Mouse (Mus musculus) layer of hippocampus, adult 9-11 months (tissue): ENCODE measurements at regions not wholly inside any gene's neighbourhood (a gene's known extent, or its start where the extent isn't known, plus 50 kb on each side); places are given as distances from the start of the nearest gene placed in this dataset.
A peak's percentile ranks its signal among the peaks of the same experiment; 100 is the strongest.
"Not testable (repeated sequence)": the region's sequence is repeated elsewhere in the genome, so short reads cannot be mapped to it uniquely, and the experiment has no call there.

Experiments
- DNase-seq: peaks from one replicate; pipeline ENCODE4 v3.0.0; 2022

DNA sequence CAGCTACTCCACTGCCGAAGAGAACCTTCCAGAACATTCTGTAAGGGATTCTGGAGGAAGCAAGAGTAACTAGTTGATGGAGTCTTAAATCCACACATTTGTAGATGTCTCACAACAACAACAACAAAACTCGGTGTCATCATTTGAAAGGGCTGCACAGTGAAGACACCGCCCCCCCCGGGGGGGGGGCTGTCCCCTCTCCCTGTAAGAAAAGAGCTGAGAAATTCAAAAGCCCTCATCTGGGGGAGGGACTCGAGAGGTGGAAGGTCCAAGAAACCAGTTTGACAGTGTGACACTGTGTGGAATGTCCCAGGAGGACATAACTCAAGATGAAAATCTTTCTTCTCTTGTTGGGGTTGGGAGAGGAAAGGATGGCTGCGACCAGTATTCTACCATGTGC, 87.7 kb downstream of the Fam43a start:
- no peak for DNase-seq

DNA sequence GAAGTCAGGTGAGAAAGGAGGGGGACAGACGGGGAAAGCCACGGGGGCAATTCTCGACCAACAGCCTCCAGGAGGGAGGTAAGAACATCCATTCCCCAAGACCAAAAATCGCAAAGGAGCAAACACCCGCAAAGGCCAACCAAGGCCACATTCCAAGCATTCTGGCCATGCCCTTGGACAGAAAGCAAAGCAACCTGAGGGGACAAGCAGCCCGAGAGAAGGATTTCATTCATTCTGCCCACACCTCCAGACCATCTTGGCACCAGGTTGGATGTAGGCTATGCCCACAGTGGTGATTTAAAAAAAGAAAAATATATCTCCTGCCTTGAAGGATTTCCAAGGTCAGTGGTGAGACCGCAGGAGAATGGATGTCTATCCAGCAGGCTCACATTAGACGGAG, 88.2 kb downstream of the Fam43a start:
- no peak for DNase-seq

- no peak for DNase-seq
Observed at GRCm38 (mm10) chr16:30690531-30690930, 91.0 kb downstream of the Fam43a start.

DNA sequence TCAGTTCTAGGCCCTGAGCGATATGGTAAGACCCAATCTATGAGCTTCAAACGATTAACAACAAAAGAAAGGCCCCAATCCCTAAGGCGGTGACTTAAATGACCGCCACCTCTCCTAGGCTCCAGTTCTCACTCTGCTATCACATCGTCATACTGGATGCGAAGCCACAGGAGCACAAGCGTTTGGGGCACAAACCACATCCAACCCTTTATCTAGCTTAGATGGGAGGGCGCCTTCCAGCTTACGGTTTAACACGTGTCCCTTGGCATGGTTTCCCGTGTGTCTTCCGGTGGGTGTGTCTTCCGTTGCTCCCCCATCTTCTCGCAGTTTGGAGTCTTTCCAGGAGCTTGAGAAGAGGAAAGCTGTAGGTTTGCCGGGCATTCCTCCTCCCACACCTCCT, 92.4 kb downstream of the Fam43a start:
- no peak for DNase-seq

- no peak for DNase-seq
Observed at GRCm38 (mm10) chr16:30692541-30693141, 93.1 kb downstream of the Fam43a start.

DNA sequence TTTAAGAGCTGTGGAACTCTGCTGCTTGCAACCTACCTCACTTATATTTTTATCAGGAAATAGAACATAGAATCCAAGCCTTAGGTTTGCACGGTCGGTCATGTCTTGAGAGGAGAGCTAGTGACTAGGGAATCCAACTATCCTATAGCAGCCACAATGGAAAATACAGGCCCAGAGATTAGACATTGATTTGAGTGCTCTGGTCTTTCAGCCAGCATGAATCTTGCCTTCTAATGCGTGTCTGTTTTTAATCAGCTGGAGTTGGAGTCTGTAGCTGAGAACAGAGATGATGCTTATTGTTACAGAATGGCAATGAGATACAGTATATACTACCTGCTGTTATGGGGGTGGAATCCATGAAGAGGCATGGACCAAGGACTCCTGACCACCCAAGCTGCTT, 93.7 kb downstream of the Fam43a start:
- DNase-seq = no peak

GRCm38 (mm10) chr16:30693839-30694527, 94.5 kb downstream of the Fam43a start:
- no peak for DNase-seq

DNA sequence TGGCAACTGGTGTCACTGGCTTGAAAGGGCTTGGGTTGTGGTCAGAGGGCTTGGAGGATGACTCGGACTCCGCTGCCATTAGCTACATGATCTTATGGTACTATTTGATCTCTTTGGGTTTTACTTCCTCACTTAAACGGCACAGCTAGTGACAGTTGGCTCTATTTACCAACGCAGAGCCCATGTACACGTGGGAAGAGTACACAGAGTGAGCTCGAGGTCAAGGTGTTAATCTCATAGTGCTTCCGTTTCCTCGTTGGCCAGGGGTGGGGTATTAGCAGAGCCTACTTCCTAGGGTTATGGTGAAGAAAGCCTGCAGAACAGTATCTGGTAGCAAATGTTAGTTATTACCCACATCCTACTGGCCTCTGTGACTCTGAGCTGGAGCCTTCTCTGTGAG, 96.2 kb downstream of the Fam43a start:
- DNase-seq = no peak

DNA sequence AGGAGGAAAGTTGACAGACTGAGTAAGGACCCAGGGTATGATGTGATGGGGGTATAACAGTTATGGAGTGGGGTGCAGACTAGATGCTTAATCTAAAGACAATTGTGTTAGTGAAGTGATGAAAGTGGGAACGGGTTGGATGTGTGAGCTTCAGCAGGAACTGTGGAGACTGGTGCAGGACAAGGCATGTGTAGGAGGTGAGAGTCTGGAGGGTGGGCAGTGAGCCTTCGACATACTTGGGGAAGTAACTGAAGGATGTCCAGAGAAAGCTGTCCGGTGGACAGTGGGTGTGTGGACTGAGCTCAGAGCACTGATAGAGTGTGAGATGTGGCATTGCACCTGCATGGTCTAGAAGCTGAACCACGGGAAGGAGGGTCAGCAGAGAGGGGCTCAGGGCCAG, 97.7 kb downstream of the Fam43a start:
- no peak for DNase-seq

DNA sequence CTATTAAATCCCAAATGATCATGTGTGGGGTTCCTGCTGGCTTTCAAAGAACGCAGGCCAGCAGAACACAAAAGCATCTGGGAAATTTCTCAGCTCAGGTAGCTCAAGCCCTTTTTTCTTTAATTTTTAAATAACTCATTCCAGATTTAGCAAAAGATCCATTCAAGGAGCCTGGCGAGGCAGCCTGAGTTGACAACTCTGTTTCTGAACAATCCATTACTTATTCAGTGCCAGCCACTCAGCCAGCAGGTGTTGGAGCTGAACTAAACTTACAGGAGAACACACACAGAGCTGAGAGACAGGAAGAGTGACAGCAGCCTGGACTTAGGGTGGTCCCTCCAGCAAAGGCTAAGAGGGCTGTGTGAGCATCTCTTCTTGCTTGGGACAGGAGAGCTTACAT, 98.3 kb downstream of the Fam43a start:
- DNase-seq = no peak

DNA sequence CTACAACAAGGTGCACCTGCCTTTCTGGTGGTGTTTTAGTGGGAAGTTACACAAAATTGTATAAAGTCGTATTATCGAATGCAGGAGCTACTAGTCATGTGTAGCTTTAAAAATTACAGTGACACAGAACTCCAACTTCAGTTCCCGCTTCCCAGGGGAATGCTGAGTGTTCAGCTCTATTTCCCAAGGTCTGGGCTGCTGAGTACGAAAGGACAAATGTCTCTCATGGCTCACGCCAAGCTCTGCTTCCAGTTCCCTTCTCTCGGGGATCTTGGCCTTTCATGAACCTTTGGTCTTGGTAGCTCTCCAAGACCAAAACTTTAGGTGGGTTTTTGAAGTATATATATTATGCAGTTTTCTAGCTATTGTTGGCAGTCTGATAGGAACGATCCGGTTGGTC, 104.3 kb downstream of the Fam43a start:
- no peak for DNase-seq

DNA sequence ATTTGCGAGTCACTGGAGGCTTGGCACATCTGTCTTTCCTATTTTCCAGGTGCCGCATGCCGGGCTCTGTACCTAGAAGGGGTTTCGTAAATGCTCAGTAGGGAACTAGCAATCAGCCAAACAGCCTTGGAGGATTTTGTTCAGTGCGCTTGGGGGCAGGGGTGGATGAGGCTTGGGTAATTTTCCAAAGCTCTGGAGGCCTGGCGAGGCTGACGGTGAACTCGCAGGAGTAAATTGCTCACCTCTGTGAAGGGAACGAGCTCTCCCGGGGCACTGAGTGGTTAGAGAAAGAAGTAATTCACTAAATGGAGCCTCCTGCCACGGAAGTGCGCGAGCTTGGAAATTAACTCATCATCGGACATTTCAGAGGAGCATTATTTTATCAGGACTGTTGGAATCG, 110.0 kb downstream of the Fam43a start:
- DNase-seq = no peak

DNA sequence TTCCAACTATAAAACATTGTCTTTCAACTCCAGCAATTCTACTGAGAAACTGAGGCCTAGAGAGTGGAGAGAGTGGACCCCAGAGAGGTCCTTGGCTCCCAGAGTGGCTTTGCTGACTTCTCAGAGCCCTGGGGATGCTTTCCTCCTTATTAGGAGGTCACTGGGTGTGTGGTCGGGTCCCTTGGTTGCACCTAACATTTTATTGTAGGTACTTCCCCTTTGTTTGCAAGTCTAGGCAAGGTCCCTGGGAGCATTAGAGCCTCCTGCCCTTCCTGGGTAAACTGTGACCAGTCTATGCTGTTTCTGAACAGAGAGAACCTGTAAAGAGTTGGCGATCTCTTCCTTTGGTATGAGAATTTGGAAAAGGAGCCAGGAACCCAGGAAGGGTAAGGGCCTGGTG, 110.5 kb downstream of the Fam43a start:
- no peak for DNase-seq

DNA sequence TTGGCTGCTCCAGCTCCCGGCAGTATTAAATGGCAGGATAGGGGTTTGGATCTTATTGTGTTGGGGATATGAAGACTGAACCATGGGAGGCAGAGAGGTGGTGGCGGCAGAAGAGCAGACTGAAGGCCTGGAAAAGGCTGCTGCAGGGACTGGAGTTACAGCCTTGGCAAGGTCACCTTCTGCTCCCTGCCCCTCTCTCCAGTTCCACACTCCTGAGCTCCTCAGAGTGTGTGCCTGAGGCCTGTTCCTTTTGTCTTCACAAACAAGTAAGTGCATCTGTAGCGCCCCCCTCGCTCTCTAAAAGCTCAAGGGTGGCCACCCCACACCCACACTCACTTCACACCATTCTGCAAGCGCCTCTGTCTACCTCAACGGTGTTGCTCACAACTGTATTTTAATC, 113.0 kb downstream of the Fam43a start:
- DNase-seq = no peak

GRCm38 (mm10) chr16:30717577-30717976, 118.1 kb downstream of the Fam43a start:
- DNase-seq = not testable (repeated sequence)

- DNase-seq = no peak
Observed at GRCm38 (mm10) chr16:30720791-30721190, 121.3 kb downstream of the Fam43a start.

GRCm38 (mm10) chr16:30721223-30721622, 121.7 kb downstream of the Fam43a start:
- DNase-seq = no peak

DNA sequence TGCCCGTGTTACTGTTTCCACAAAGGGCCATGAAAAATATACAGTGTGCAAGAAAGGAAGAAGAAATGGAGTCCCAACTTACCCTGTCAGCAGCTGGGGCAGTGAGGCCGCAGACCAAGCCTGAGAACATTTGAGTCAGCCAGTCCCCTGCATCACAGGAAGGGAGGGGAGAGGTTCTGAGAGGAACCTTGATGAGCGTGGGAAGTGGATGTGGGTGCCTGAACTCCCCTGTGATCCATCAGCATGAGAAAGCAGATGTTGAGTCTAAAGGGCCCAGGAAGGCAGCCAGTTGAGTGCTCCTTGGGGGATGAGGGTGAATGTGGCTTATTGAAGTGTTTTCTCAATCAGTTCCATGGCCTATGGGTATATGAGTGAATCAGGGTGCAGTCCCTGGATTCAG, 122.8 kb downstream of the Fam43a start:
- no peak for DNase-seq

DNA sequence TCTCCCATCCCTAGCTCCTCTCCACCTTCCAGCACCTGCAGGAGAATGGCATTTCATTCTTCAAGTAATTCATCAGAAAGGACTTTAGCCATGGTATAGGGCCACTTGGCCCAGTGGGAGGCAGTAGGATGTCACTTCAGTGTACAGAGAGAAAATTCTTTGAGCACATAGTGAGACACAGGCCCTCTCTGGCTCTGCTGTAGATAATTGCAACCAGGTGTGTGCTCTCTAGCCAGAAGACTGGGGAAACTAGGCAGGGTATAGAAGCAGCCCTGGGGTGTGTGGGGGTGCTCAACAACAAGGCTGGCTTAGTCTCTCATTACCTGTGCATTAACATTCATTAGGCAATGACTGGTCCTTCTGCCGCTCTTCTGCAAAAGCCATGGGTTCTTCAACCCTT, 125.1 kb downstream of the Fam43a start:
- DNase-seq = no peak

DNA sequence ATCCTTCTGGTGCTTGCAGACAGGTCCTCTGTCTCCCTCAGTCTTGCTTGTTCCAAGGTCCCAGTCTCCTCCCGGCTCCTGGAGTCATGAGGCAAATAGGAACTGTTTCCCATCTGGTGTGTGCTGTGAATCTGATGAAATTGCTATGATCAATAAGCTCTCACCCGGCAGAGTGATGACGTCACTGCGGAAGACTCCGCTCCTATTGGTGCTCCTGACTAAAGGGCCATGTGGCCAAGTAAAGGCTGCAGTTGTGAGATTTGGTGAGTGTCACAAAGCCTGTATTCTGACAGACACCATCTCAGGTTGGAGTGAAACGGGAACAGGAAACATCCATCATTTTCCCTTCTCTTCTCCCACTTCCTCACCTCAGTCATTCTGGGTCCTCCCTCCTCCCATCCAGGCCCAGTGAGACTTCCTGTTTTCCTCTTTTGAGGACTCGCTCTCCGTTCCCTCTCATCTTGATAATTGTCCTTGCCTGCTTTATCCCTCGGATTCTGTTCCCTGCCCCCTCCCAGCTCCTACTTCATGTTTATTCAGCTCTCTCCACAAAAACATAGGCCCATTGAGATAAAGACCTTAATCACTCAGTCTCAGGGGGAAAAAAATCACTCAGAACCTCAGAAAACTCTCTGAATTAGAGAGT, 133.4 kb downstream of the Fam43a start:
- no peak for DNase-seq

GRCm38 (mm10) chr16:30733478-30733877, 134.0 kb downstream of the Fam43a start:
- DNase-seq = no peak

DNA sequence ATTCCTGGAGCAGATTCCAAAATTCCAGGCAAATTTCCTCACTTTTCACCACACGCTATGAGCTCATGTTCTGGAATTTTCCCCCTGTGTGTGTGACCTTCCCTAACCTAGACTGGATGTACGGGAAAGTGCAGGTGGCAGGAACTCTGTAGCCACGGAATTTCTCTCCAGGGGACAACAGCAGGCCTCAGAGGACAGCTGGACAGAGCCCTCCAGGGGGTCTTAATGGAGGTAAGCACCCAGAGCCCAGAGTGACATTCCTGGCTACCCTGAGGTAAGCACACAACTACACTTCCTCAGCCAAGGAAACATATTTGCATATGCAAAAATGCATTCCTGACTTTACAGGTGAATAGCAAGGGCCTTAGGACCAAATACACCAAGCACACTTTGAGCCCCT, 135.8 kb downstream of the Fam43a start:
- no peak for DNase-seq

- no peak for DNase-seq
Observed at GRCm38 (mm10) chr16:30735969-30736368, 136.4 kb downstream of the Fam43a start.

DNA sequence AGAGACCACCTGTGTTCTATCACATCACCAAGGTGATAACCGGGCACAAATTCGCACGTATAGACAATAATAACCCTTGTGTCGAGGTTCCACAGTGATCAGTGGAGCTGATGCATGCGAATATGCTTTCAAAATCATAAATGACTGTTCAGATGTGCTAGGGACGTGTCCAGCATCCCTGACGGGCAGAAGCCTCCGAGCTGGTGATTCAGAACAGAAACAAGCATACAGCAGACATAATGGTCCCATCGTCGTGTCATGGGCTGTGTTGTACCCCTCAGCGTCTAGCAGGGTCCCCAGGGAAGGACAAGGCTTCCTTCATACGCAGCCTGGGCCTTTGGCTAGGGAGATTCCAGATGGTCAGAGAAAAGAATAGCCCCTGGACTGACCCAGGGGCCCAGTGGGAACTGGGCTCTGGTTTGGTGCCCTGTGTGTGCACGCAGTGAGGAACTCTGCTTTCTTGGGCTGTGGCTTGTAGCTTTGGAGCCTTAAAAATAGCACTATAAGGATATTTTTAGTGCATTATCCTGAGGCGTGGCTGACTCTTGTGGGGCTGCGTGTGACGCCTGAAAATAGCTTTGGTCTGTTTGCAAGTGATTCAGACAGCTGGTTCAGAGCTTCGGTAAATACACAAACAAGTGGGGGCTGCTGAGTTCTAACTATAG, 137.3 kb downstream of the Fam43a start:
- DNase-seq = peak; percentile 69
